Mouse (Mus musculus): Measurements from ENCODE around the gene Gtpbp4.
"Not testable (repeated sequence)": the region's sequence is repeated elsewhere in the genome, so short reads cannot be mapped to it uniquely, and the experiment has no call there.

Gene Gtpbp4

DNA sequence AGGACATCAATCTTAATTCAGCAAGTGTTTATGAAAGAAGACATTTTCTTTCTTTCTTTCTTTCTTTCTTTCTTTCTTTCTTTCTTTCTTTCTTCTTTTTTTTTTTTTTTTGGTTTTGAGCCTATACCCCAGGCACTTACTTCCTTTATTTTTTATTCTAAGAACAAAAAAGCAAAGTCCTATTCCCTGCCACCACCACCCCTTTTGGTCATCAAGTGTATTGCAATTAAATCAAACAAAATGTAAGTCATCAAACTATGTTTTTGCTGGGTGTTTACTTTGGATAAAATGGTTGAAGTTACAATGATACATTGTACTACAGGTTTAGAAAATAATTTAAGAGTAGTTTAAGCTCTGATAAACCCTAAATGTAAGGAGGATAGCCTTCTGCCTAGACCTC, 23.5 kb downstream of the Gtpbp4 start:
- DNase-seq (ENCODE audit: low spot score in 2 of 2), result no peak

GRCm38 (mm10) chr13:8967742-8968141, 28.1 kb downstream of the Gtpbp4 start:
- DNase-seq (ENCODE audit: low spot score in 2 of 2), result no peak

DNA sequence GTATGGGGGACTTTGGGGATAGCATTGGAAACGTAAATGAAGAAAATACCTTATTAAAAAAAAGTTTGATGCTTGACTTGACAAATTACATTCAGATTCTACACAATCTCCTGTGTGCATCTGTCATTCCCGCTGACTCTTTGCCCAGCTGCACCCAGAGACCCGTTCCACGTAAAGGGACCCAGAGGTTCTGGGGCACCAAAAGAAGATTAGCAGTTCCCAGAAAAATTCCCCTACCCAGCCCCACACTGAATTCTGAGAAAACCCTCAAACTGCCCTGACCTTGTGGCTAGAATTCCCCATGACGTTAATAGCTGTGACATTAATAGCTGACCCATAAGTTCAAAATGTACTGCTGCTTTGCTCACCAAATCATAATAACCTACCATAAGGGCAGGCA, 30.7 kb downstream of the Gtpbp4 start:
- no peak for DNase-seq (ENCODE audit: low spot score in 2 of 2)

GRCm38 (mm10) chr13:8962266-8962665, 33.6 kb downstream of the Gtpbp4 start:
- not testable (repeated sequence) for DNase-seq (ENCODE audit: low spot score in 2 of 2)

GRCm38 (mm10) chr13:8961128-8961888, 34.6 kb downstream of the Gtpbp4 start:
- DNase-seq (ENCODE audit: low spot score in 2 of 2), result not testable (repeated sequence)

DNA sequence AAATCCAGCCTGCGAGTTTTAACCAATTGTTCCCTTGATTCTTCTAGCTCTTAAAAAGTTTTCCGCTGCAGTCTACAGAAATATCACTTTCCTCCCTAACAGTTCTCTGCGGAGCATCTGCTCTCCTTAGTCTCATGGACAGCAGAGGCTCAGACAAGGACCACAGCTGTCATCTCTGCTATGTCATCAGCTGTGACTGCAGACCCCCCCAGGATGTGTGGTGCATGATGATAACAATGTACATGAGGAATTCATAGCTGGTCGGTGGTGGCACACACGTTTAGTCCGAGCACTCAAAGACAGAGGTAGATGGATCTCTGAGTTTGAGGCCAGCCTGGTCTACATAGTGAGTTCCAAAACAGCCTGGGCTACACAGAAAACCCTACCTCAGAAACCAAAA, 36.3 kb downstream of the Gtpbp4 start:
- not testable (repeated sequence) for DNase-seq (ENCODE audit: low spot score in 2 of 2)

- DNase-seq (ENCODE audit: low spot score in 2 of 2), result not testable (repeated sequence)
Observed at GRCm38 (mm10) chr13:8959058-8959457, 36.8 kb downstream of the Gtpbp4 start.

DNA sequence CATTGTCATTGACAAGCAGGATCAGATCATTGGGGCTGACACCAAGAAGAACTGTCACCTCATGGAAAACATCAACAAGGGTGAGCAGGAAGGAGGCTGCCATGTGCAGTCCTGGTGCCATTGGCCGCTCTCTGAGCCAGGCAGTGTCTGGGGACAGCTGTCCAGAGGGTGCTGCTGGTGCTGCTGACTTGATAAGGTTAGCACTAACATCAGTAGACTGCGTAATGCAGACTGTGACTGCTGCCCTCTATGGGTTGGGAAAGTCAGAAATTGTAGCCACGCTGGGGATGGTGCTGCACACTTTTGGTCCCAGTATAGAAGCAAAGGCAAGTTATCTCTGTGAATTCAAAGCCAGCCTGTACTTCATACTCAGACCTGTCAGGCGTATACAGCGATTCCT, 39.0 kb downstream of the Gtpbp4 start:
- not testable (repeated sequence) for DNase-seq (ENCODE audit: low spot score in 2 of 2)

GRCm38 (mm10) chr13:8955127-8955526, 40.8 kb downstream of the Gtpbp4 start:
- DNase-seq (ENCODE audit: low spot score in 2 of 2), result not testable (repeated sequence)

DNA sequence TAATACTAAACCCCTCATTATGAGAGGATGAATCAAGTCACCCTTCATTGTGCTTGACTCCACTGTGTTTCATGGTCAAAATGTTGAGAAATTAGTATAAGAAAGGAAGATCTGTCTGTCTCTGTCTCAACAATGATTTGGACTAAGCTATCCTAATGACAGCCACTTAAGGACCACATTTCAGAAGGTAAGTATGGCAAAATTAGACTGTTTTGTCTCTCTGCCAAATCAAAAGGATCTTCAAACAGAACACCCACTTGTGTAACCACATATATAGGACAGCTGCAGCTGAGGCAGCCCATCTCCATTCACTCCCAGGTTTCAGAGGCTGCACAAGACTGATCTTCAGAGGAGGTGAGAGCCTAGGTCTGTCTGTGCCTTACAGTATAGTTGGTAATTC, 43.3 kb downstream of the Gtpbp4 start, which contains the start of gene Idi2:
Idi2 (plus strand) TSS at position 301 of the 400 bp plus-strand sequence.
- not testable (repeated sequence) for DNase-seq (ENCODE audit: low spot score in 2 of 2)

DNA sequence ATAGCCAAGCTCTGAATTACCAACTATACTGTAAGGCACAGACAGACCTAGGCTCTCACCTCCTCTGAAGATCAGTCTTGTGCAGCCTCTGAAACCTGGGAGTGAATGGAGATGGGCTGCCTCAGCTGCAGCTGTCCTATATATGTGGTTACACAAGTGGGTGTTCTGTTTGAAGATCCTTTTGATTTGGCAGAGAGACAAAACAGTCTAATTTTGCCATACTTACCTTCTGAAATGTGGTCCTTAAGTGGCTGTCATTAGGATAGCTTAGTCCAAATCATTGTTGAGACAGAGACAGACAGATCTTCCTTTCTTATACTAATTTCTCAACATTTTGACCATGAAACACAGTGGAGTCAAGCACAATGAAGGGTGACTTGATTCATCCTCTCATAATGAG, 47.8 kb downstream of the Gtpbp4 start, which contains the start of gene Gm9745:
Gm9745 (minus strand) TSS at position 101 of the 400 bp plus-strand sequence.
- DNase-seq (ENCODE audit: low spot score in 2 of 2), result not testable (repeated sequence)

DNA sequence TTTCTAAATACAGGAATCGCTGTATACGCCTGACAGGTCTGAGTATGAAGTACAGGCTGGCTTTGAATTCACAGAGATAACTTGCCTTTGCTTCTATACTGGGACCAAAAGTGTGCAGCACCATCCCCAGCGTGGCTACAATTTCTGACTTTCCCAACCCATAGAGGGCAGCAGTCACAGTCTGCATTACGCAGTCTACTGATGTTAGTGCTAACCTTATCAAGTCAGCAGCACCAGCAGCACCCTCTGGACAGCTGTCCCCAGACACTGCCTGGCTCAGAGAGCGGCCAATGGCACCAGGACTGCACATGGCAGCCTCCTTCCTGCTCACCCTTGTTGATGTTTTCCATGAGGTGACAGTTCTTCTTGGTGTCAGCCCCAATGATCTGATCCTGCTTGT, 52.1 kb downstream of the Gtpbp4 start:
- not testable (repeated sequence) for DNase-seq (ENCODE audit: low spot score in 2 of 2)

DNA sequence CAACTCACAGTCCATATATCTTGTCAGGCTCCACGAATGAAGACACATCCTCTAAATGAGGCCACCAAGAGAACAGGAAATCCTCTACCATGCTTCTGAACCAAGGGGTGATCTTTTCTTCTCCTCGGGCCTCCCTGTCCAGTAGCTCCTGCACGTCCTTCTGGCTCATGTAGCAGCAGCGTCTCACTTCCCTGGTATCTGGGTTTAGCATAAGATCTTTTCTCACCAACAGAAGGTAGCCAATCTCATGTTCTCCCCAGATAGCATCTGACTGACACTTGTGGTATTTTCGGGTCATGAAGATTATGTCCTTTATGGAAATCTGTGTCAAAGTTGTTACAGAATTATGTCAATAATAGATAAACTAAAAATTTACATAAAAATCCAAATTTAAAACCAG, 54.2 kb downstream of the Gtpbp4 start:
- not testable (repeated sequence) for DNase-seq (ENCODE audit: low spot score in 2 of 2)

- DNase-seq (ENCODE audit: low spot score in 2 of 2), result not testable (repeated sequence)
Observed at GRCm38 (mm10) chr13:8941110-8941509, 54.8 kb downstream of the Gtpbp4 start.

- not testable (repeated sequence) for DNase-seq (ENCODE audit: low spot score in 2 of 2)
Observed at GRCm38 (mm10) chr13:8937611-8938140, 58.2 kb downstream of the Gtpbp4 start.

DNA sequence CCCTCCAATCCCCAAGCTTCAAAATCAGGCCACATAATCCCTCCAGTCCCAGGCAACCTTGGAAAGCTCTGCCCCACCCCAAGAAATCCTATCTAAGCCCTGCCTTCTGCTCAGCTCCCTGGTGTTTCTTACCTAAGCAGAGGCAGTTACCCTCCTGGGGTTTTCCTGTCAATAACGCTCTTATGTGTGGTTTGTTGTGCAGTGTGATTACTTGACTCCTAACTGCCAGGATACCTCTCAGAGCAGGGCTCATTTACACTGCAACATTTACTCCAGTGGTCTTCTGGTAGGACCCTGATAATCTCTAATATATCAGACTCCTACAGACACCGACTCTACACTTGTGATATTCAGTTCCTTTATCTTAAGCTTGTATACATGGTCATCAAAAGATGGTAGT, 62.4 kb downstream of the Gtpbp4 start:
- DNase-seq (ENCODE audit: low spot score in 2 of 2), result no peak
